ENCODE assay signal across 17 mouse cellular contexts in the genomic region with DNA sequence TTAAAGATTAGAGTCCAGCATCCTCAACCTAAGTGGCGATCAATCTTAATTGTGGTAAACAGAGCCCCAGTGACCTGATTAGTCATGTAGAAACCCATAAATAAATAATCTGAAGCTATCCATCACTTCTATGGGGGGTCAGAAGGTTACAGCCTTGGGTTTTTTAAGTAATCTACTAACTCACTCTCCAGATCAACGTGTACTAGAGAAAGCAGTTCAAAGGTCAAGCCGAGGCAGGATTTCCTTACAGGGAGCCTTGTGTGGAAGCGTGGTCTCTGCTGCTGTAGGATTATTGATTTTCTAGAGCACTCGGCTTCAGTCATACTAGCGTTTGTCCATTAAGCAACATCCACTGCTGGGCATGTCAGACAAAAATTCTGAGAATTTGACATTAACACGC.
"Had no signal": no experiment of that assay in that cellular context is flagged by ENCODE, and none has a peak within 500 bp of the region (broad histone marks: within the 10 kb centered on the region; RNA-seq: fewer than 3 reads in every experiment).

No protein-coding gene starts in this region.

- H3K9me3 ChIP-seq: limb, embryonic 10.5 days; liver, embryonic 15.5 days; midbrain, embryonic 10.5 days; neural tube, embryonic 15.5 days had no signal

- H3K4me2 ChIP-seq: liver, embryonic 11.5 days; liver, embryonic 15.5 days; neural tube, embryonic 15.5 days had no signal

- H3K9ac ChIP-seq: liver, embryonic 15.5 days; neural tube, embryonic 15.5 days had no signal

- H3K27me3 ChIP-seq: liver, embryonic 15.5 days; neural tube, embryonic 15.5 days had no signal

- DNase-seq: kidney, adult 9 months; kidney, postnatal 4 days; lung, adult 2 months; lung, postnatal 36 days; midbrain, embryonic 14.5 days; right cerebral cortex, postnatal 4 days; spleen, adult 18-20 months; thymus, adult 2 months; thymus, postnatal 36 days had no signal

- H3K4me3 ChIP-seq: limb, embryonic 10.5 days; liver, embryonic 15.5 days; midbrain, embryonic 10.5 days; myocyte; neural tube, embryonic 15.5 days had no signal

- H3K36me3 ChIP-seq: limb, embryonic 10.5 days; liver, embryonic 15.5 days; midbrain, embryonic 10.5 days; neural tube, embryonic 15.5 days had no signal

- H3K27ac ChIP-seq: limb, embryonic 10.5 days; liver, embryonic 15.5 days; midbrain, embryonic 10.5 days; neural tube, embryonic 15.5 days had no signal

- H3K4me1 ChIP-seq: liver, embryonic 15.5 days; midbrain, embryonic 10.5 days; neural tube, embryonic 15.5 days had no signal

- ATAC-seq: intestine, postnatal 0 days; lung, postnatal 0 days had no signal
